Mouse (Mus musculus): Measurements from ENCODE around the gene Gm12185.

DNA sequence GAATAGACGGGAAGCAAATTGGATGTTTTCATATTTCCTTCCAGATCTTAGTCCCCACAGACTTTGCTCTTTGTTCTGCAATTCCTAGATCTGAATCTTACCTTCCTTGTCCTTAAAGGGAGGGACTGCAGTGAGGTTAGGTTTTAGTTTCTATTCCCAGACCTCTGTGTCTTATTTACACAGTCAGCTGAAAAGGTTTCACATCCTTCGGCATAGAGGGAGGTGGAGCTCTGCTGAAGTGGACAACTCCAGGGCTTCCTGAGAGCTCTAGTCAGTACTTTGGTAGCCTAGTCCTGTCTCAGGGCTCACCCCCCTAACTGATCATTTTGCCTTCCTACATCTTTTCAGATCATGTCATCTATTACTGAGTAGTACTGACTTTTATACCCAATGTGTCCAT, 90.0 kb downstream of the Gm12185 start, which contains the start of gene Gm5431:
- no peak for TF ChIP-seq CTCF (IDR thresholded peaks at IDR 0.05; ENCODE audit: low read depth)
- TF ChIP-seq EP300 (IDR thresholded peaks at IDR 0.05; ENCODE audit: low read depth): no peak
